Mouse (Mus musculus) frontal cortex, postnatal 36 days (tissue): ENCODE data around the gene Chst8.

ENCODE experiments used
- DNase-seq, 2 experiments: peaks; one replicate each; pipeline ENCODE4 v3.0.0; 2022; ENCODE audit warnings: low spot score in 2 of 2

Chst8 gene

DNA sequence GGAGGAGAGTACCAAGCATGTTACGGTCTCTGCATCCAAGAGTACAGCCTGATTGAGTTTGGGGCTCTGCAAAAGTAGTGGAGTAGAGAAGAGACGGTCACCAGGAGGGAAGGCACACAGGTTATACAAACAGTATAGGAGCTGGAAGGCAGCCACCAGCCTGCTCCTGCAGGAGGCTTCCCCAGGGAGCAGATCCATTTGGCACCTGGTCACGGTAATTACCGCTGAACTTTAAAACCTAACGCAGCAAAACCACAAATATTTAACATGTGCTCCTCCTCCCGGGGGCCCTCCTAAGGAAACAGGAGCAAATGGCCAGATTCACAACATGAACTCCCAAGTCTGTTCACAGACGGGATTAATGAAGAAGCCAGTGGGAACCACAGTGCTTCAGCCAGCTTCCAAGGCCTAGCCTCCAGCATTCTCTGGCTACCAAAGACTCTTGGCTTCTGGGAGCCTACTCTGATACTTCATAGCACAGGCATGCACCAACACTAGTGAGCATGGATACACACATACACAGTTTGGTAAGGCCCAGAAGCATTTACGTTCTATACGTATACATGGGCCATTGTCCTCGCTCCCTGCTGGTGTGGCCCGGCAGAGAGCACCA, 97.6 kb downstream of the Chst8 start:
- DNase-seq, result no peak

DNA sequence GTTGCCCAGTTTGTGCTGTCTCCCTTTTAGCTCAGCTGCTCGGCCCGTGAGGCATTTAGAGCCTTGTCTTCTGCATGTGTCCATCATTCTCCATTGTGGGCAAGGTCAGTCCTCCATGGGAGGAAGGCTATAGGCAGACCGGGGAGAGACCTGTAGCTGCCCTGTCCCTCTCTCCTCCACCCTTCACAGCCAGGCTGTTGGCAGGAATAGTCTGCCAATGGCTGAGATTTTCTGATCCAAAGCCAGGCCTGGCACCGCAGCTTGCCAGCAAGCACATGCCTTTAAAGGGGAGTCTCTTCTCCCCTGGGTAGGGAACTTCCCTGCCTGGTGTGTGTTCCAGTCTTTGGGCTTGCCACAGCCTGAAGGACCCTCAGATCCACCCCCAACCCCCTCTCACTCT, 103.4 kb downstream of the Chst8 start:
- DNase-seq, result no peak

DNA sequence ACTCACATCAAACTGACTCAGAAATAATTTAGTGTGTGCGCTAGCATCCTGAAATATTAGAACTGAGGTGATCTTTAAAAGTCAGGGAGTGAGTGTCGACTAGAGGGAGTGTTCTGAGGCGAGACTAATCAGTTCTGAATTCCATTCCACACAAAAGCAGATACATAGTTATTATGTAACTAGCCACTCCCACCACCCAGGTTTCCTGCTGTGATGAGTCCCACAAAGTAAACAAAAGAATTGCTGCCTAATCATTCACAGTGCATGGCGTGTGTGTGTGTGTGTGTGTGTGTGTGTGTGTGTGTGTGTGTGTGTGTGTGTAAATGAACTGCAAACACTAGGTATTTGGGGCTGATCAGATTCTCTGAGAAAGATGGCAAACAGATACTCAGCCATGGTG, 108.1 kb downstream of the Chst8 start:
- no peak for DNase-seq

DNA sequence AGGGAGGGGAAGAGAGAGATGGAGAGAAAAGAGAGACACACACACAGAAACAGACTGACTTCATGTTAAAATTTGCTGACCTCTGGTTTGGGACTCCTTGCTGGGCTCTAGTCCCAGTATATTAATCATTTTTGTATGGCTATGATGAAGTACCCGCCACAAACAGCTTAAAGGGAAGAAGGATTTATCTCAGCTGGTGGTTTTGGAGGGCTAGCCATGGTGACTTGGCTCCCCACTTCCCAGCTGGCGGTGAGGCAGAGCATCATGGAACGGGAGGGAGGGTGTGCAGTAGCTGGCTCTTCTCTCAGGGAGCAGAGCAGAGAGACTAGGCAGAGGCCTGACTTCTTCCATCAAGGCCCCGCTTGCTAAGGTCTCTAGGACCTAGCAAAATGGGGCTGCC, 109.1 kb downstream of the Chst8 start:
- DNase-seq, result no peak

DNA sequence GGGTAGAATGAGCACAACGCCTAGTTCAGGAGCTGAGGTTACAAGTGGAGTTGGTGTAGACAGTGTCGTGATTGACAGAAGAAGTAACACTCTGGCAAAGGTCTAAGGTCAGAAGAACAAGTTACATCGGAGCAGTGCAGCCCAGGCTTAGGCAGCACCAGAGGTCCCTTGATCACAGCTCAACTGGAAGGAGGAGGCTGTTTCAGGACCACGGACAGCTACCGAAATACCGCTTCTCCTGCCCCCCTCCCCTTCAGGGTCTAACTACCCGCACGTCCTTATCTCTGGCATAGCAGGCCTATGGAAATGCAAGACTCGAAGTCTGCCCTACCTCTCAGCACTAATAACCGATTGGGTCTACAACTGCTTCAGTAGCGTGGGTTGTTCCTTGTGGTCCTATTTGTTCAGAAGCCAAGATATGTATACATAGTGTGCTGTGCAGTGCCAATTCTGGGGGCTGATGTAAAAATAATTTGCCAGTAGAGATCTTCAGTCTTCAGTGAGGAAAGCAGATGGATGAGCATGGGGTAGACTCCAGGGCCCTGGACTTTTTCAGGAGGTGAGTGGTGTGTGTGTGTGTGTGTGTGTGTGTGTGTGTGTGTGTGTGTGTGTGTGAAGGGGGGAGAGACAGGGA, 109.7 kb downstream of the Chst8 start:
- DNase-seq, result peak; percentile 17 to 51

DNA sequence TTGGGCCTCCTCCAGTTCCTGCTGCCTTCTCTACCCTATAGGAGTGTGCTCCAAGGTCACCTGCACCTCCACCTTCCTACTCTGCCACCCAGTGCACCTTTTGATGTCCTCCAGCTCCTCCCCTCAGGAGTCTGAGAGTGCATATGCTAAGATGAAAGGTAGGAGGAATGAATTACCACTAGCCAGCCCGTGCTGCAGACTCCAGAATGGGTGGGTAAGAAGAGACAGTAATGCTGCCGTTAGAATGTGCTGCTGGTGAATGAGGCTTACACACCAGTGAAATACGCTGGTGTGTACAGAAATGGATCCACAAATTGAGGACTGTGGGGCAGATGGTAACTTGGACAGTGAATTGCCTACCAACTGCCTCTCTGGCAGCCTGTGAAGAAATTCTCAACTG, 112.6 kb downstream of the Chst8 start:
- peak in 1 of 2 experiments; percentile 17 for DNase-seq

DNA sequence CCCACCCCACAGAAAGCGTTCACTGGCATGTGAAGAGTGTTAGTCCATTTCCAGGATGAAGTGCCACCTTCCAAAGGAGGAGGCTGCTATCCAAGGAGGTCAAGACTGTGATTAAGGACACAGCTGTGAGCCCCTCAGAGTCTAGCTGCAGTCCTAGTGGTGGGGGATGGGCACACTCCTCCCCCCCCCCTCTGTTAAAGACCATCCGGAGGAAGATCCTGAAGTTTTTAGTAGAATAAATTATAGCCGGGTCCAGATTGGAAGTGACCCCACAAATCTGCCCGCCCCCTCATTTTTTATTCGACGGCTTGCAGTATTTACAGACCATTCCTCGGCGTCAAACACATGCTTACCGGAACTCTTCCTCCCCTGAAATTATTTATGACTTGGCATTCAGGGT, 114.3 kb downstream of the Chst8 start:
- DNase-seq, result no peak

DNA sequence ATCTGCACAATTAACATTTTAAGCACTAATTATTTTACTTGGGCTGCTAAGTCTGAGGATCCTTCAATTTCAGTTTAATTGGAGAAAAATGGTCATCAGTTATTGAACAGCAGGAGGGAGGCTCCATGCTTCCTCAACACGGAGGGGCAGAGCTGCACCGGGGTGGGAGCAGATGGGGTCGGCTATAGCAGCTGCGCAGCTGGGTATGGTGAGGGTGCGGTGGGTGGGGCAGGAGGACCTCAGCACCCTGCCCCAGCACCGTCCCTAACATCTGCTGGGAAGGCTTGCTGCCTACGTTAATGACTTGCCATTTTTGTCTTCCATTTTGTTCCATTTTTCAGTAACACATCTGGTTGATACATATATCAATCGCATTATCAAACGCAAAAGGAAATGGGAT, 116.4 kb downstream of the Chst8 start:
- no peak for DNase-seq

DNA sequence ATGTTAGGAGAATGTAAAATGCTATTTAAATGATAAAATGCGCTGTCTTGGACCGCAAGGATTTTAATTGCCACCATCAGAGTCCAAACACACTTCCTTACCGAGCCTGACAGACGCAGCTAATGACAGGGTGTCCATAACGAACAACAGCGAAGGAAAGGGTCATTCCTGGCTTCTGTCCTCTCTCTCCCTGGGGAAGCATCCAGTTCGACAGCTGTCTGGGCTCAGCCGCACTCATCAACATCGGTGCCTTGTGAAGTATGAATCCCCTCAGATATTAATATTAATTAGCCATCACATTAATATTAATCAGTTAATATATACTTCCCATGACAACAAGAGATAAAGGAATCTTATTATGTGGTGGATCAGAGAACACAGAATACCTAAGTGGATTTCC, 117.6 kb downstream of the Chst8 start:
- no peak for DNase-seq

DNA sequence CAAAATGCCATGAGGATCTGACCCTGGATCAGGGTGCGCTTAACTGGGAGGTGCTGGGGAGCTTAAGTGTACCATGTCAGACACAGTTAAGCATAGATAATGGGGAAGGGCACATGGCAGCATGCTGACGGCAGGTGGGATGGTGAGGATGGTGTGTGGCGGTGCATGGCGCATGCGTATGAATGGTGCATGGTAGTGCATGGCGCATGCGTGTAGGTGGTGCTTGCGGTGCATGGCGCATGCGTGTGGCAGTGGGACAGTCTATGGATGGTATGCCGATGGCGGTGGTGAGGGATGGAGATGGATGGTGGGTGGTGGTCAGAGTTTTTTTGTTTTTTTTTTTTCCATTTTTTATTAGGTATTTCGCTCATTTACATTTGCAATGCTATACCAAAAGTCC, 118.6 kb downstream of the Chst8 start:
- DNase-seq, result no peak

DNA sequence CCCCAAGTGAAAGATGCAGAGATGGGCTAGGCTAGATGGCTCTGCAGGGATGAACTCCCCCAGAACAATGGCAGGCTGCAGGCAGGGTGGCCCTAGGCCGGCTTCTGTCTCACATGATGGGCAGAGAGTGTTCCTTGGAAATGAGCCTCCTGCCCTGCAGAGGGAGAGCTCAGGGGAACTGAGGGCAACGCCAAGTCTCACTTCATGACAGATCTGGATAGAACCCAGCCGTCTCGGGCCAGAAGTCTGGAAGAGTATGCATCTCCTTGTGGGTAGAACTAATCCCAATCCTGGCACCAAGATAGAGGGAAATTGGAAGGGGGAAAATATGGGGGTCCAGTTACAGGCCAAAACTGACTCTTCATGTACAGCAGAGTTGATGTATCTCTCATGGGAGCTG, 119.4 kb downstream of the Chst8 start:
- no peak for DNase-seq

DNA sequence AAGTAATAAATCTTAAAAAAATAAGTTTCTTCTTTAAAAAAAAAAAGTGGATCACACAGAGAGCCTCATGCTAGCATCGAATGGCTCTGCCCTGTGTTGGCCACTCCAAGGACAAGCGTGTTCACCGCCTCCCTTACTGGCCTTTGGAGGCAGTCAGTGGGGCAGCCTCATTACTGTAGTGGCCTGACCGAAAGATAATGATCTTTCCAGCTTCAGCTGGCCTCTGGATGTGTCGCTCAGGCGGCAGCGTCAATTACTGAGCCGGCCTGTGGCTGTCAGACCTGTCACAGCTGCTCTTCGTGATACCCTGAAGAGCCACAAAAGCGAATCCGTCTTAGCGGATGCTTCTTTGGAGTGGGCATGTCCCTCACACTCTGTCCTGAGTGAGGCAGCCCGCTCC, 122.4 kb downstream of the Chst8 start:
- no peak for DNase-seq

DNA sequence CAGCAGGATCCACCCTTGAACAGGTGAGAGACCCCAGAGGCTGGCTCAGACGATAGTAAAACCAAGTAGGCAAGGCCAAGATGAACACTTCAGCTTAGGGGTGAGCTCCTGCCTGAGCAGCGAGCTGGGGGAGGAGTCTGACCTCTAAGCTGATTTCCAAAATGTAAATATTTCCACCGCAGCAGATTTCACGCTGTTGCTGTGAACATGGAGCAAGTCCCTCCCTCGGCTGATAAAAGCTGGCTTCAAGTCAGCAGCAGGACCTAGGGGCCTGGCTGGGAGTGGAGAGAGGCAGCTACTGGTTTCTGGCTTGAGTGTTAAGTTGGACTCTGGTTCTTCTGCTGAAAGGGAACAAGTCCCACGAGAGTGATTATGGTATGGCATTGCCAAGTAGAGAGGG, 123.5 kb downstream of the Chst8 start:
- DNase-seq, result no peak

DNA sequence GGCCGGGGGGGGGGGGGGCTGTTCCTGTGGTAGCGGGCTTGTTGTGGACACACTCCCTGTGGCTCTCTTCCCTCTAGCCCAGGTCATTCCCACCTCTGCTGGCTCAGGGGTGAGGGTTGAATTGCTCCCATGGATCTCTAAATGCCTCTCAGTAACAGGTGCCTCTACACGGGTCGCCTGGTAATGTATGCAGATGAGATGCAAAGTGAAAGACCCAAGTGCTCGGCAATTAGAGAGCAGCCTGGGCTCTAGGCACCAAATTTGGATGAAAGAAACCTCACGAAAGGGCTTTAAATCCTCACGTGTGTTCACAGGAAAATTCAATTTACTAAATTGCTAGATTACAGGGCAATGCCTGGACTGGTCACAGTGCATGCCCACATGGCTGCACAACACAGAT, 126.7 kb downstream of the Chst8 start:
- DNase-seq, result no peak

DNA sequence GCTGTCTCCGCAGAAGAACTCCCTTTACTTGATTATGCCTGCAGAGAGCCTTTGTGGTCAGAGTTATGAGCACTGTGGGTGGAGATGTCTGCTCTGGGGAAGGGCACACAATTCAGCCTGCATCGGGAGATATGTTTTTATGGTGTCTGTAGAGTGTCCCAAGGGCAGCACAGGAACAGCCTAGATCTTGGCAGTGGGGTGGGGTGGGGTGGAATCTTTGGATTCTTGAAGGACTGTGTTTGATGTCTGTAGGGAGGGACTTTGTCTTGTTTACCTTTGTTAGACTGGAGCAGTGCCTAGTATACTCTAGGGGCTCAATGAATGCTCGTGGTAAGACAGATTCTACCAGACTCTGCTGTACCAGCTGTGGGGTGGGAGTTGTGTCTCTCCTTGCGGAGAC, 127.3 kb downstream of the Chst8 start:
- no peak for DNase-seq

DNA sequence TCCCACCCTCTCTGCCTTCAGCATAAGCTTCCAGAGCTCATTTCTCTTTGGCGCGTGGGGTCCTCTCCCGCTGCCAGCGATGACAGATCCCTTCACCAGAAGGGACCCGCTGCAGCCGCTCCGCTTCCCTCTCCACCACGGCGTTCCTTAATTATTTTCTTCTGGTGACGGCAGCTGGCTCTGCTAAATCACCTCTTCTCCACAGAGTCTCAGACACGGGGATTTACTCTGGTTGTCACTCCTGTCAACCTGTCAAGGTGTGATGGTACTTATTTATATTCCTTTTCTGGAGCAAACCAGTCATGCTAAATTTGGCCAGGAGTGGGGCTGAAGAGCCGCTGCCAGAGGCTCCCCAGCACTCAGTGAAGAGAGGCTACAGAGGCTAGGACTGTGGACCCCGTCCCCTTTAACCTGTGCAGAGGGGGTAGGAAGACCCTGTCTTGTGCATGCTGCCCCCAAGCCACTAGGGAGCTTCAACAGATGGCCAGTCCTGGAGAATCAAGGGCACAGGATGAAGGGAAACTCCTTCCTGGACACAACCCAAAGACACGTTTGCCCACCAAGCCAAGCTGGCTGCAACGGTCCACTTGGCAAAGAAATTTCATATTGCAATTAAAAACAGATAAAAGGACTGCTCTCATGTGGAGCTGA, 131.6 kb downstream of the Chst8 start:
- DNase-seq, result no peak

DNA sequence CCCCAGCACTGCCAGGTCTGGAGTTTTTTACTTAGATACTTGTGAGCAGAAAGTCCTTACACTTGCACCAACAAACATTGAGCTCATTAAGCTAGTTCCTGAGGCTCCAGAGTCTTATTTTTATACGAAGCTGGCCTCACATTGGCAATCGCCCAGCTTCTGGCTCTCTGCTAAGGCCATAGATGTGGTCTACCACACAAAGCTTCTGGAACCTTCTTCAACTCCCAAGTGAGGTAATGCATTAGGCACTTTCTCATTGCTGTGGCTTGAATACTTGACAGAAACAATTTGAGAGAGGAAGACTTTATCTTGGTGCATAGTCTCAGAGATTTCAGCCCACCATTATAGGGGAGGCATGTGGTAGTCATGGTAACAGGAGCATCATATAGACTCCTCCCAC, 132.6 kb downstream of the Chst8 start:
- DNase-seq, result no peak

DNA sequence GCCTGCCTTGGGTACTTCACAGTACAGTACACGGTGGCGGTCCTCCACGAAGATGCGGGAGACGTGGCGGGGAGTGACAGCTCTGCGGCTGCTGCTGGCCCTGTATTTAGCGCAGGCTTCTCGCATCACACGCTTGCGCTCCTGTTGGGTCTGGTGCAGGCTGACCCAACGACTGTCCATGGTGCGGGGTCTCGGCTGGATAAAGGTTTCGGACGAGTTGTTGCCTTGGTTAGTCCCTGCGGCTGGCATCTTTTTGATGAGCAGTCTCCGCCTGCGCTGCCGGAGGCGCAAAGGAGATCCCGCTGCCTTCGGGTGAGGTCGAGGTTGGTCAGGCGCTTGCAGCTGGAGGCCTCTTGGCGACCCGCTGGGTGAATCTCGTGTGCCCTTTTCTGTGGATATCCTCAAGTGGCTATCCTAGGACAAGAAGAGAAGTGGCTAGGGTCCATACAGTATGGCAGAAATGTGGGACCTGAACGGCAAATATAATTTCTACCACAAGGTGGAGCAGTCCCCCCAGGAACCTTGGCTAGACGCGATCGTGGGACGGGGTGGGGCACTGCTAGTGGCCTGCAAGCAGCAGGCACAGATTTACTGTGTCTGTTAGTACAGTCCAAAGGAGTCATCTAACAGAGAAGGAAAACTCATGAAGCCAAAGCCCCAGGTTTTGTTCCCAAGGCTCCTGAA, 136.5 kb downstream of the Chst8 start:
- DNase-seq, result peak; percentile 83 to 87

DNA sequence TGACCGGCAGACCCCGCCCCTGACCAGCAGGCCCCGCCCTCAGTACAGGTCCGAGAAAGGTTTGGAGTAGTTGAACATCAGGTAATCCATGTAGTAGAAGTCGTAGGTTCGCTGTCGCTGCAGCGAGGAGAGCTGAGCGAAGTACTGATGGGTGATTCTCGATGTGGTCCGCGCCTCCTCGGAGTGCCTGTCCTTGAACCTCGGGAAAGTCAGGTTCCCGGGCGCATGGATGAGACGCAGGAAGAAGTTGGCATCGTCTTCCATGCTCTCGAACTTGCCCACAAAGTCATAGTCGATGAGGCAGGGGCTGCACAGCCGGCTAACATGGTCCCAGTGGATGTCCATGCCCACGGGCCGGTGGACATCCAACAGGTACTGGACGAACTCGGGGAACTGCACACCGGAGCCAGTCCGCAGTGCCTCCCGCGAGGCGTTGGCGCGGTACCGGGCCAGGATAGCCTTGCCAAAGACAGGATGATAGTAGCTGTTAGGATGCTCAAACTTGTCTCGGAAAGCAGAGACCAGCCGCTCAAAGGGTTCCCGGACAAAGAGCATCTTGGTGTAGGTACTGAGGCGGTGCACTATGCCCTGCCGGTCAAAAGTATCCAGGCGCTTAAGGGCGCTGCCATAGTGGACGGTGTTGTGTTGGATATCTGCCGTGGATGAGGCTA, 137.3 kb downstream of the Chst8 start:
- DNase-seq, result no peak

DNA sequence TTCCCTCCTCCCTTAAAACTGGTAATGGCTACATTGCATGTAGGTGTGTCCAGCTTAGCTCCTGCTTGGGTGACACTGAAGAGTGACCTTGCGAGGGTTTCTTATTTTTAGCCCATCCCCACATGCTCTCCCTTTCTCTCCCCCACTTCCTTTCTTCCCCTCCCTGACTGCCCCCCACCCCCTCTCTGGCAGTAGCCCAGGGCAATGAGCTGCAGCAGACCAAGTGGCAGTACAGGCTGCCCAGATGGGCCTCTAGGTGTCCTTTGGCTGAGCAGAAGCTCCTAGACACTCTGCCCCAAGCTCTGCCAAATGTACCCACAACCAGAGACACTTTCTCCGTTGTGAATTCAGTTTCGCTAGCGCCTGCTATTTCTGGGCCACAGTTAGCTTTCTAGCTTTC, 139.6 kb downstream of the Chst8 start:
- DNase-seq, result no peak

DNA sequence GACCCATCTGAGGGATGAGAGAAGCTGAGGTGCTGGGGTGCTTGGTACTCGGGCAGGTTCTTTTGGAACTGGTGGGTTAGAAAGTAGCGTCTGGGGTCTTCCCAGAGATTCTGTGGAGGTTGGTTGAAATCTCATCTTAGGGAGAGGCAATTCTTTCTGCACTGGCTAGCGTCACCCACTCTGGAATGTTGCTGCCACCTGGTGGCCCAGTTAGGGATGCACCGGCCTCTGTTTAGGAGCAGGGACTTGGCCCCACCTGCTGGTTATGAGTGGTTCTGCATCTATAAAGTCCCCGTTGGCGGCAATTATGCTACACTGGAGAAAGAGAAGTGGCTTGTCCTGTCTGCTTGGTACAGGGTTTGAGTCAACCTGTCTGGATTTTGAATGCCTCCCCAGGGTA, 140.6 kb downstream of the Chst8 start:
- peak; percentile 90 to 92 for DNase-seq

DNA sequence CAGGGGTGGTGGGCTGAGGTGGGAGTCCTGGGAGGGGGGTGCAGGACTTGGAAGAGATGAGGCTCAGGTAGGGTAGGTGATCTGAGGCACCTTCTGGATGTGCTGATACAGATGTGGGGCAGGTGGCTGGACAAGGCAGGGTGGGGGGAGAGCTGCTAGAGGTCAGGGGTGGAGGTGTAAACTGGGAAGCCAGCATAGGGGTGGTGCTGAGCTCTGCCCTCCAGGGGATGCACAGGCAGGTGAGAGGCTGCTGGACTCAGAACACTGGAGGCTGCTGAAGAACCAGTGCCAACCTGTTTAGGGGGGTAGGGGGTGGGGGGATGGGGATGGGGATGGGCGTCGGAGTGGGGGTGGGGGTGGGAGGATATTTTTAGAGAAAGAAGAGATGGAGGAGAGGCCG, 141.7 kb downstream of the Chst8 start:
- no peak for DNase-seq
